Mouse (Mus musculus): ENCODE results near the gene Ccdc71. TPM values are rescaled to one million over a fixed set of nuclear protein-coding genes. Genes with fewer than 3 reads are reported as not detected.

Ccdc71 gene
- polyA plus RNA-seq, 1 experiment from 2014 or later, result 55.7 TPM

DNA sequence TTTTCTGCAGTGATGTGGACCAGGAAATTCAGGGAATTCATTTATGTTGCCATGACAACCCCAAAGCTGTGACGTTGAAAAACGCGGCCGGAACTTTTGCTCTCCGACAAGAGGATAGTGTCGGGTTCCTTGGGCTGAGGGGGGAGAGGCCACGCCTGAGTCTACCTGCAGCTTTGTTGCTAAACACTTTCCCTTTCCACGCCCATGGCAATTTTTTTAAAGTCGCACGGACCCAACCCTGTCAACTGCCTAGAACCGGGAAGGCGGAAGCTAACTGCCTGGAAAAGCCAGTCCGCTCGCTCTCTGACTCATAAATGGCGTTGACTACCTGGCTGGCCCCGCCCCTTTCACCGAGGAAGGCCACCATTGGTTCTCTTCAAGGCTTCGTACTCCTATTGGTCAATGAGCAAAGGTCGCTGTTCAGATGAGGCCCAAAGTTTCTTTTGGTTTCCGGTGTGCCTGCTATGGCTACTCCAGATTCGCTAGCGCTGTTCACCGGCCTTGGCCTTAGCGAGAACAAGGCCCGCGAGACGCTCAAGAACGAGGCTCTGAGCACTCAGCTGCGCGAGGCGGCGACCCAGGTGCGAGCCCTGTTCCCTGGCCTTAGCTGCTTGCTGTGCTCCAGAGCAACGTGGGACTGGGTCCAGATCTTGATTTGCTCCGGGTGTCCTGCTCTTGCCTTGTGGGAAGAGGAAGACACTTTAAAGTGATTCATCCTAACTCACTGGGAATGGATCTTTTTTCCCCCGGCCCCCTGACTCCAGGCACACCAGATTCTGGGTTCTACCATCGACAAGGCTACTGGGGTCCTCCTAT lies 47.5 kb downstream of the Ccdc71 start, which contains the start of gene Qars:
Gene Qars (plus strand): TSS at position 88 of the 816 bp plus-strand sequence.
- peak within 1 kb of the TSS; percentile 88 for H3K4me2 ChIP-seq (ENCODE audit: low read depth, low read length)
- no peaks in the 10 kb centered on the region for H3K27me3 ChIP-seq (ENCODE audit: control insufficient read depth, insufficient read depth, low read length)
- H3K4me3 ChIP-seq (replicated peaks; ENCODE audit: low read length), result peak within 1 kb of the TSS; percentile 74
- H3K9me3 ChIP-seq (replicated peaks; ENCODE audit: control insufficient read depth, low read length), result no peaks in the 10 kb centered on the region
- peak within 1 kb of the TSS; percentile 85 for H3K9ac ChIP-seq (ENCODE audit: low read length)
- peak within 1 kb of the TSS; percentile 87 for H3K27ac ChIP-seq (ENCODE audit: low read length)
- WGBS, result under 1% methylated on average over 37 of the region's 37 CpGs
- ATAC-seq (ENCODE audit: insufficient read depth, low FRiP score), result peak; percentile 97
- H3K4me1 ChIP-seq (ENCODE audit: control insufficient read depth, insufficient read depth, low read length), result peaks cover 7% of the 10 kb centered on the region; the same call in 1 of the 2 replicates
- 0 out of 2 replicates have a peak, but pooled peaks cover 7% of the 10 kb centered on the region for H3K36me3 ChIP-seq (ENCODE audit: control insufficient read depth, insufficient read depth, low read length)

- WGBS, result 87% methylated on average over 7 of the region's 7 CpGs
Observed at GRCm38 (mm10) chr9:108508776-108509175, 48.4 kb downstream of the Ccdc71 start.

More at GRCm38 (mm10) chr9:108508776-108509175, 48.4 kb downstream of the Ccdc71 start:
- H3K27ac ChIP-seq (ENCODE audit: low read length), result no peak overlapping the region
- peak overlapping the region; percentile 85 for H3K9ac ChIP-seq (ENCODE audit: low read length)
- no peaks in the 10 kb centered on the region for H3K9me3 ChIP-seq (replicated peaks; ENCODE audit: control insufficient read depth, low read length)
- peaks cover 7% of the 10 kb centered on the region; the same call in 1 of the 2 replicates for H3K4me1 ChIP-seq (ENCODE audit: control insufficient read depth, insufficient read depth, low read length)
- H3K36me3 ChIP-seq (ENCODE audit: control insufficient read depth, insufficient read depth, low read length), result peaks cover 7% of the 10 kb centered on the region; the same call in 1 of the 2 replicates
- peak overlapping the region; percentile 88 for H3K4me2 ChIP-seq (ENCODE audit: low read depth, low read length)
- H3K27me3 ChIP-seq (ENCODE audit: control insufficient read depth, insufficient read depth, low read length), result no peaks in the 10 kb centered on the region
- no peak for ATAC-seq (ENCODE audit: insufficient read depth, low FRiP score)
- peak overlapping the region; percentile 74 for H3K4me3 ChIP-seq (replicated peaks; ENCODE audit: low read length)

Other genes starting within 250 kb of the Ccdc71 start
- gene Dag1, start 196.6 kb upstream of the Ccdc71 start, polyA plus RNA-seq (2015; fragmentation: Nextera tagmentation; extraction: Ambion mirVana), result 90.8 and 91.8 TPM in 2 replicates
- 33.1 and 36.1 TPM in 2 replicates for gene Nicn1, start 170.1 kb upstream of the Ccdc71 start, polyA plus RNA-seq (2015; fragmentation: Nextera tagmentation; extraction: Ambion mirVana)
- 18.8 and 21.6 TPM in 2 replicates for gene Amt, start 163.7 kb upstream of the Ccdc71 start, polyA plus RNA-seq (2015; fragmentation: Nextera tagmentation; extraction: Ambion mirVana)
- 493 and 511 TPM in 2 replicates for gene Rhoa, start 154.4 kb upstream of the Ccdc71 start, polyA plus RNA-seq (2015; fragmentation: Nextera tagmentation; extraction: Ambion mirVana)
- gene Tcta, start 154.4 kb upstream of the Ccdc71 start, polyA plus RNA-seq (2015; fragmentation: Nextera tagmentation; extraction: Ambion mirVana), result 46.8 and 46.9 TPM in 2 replicates
- 1,034 and 1,067 TPM in 2 replicates for gene Gpx1, start 121.6 kb upstream of the Ccdc71 start, polyA plus RNA-seq (2015; fragmentation: Nextera tagmentation; extraction: Ambion mirVana)
- gene Usp4, start 112.7 kb upstream of the Ccdc71 start, polyA plus RNA-seq (2015; fragmentation: Nextera tagmentation; extraction: Ambion mirVana), result 92.7 and 113 TPM in 2 replicates
- 0.50 and 0.70 TPM in 2 replicates for gene 1700102P08Rik, start 67.7 kb upstream of the Ccdc71 start, polyA plus RNA-seq (2015; fragmentation: Nextera tagmentation; extraction: Ambion mirVana)
- 1.3 and 1.9 TPM in 2 replicates for gene Ccdc36, start 32.0 kb upstream of the Ccdc71 start, polyA plus RNA-seq (2015; fragmentation: Nextera tagmentation; extraction: Ambion mirVana)
- gene BC048562, start 24.0 kb upstream of the Ccdc71 start, polyA plus RNA-seq (2015; fragmentation: Nextera tagmentation; extraction: Ambion mirVana), result not detected in 2 replicates
- 63.4 and 67.5 TPM in 2 replicates for gene Klhdc8b, start 1.1 kb downstream of the Ccdc71 start, polyA plus RNA-seq (2015; fragmentation: Nextera tagmentation; extraction: Ambion mirVana)
- 61.4 and 68.7 TPM in 2 replicates for gene Lamb2, start 19.2 kb downstream of the Ccdc71 start, polyA plus RNA-seq (2015; fragmentation: Nextera tagmentation; extraction: Ambion mirVana)
- 41.1 and 49.5 TPM in 2 replicates for gene Usp19, start 30.1 kb downstream of the Ccdc71 start, polyA plus RNA-seq (2015; fragmentation: Nextera tagmentation; extraction: Ambion mirVana)
- gene Qars, start 47.2 kb downstream of the Ccdc71 start, polyA plus RNA-seq (2015; fragmentation: Nextera tagmentation; extraction: Ambion mirVana), result 106 and 127 TPM in 2 replicates
- 95.4 and 97.1 TPM in 2 replicates for gene Qrich1, start 56.3 kb downstream of the Ccdc71 start, polyA plus RNA-seq (2015; fragmentation: Nextera tagmentation; extraction: Ambion mirVana)
- gene Impdh2, start 99.8 kb downstream of the Ccdc71 start, polyA plus RNA-seq (2015; fragmentation: Nextera tagmentation; extraction: Ambion mirVana), result 134 and 147 TPM in 2 replicates
- gene Ndufaf3, start 106.9 kb downstream of the Ccdc71 start, polyA plus RNA-seq (2015; fragmentation: Nextera tagmentation; extraction: Ambion mirVana), result 27.9 and 38.5 TPM in 2 replicates
- gene Dalrd3, start 109.4 kb downstream of the Ccdc71 start, polyA plus RNA-seq (2015; fragmentation: Nextera tagmentation; extraction: Ambion mirVana), result 112 and 137 TPM in 2 replicates
- gene Wdr6, start 118.2 kb downstream of the Ccdc71 start, polyA plus RNA-seq (2015; fragmentation: Nextera tagmentation; extraction: Ambion mirVana), result 82.0 and 86.6 TPM in 2 replicates
- gene P4htm, start 137.1 kb downstream of the Ccdc71 start, polyA plus RNA-seq (2015; fragmentation: Nextera tagmentation; extraction: Ambion mirVana), result 5.6 and 7.9 TPM in 2 replicates
- 45.5 and 50.8 TPM in 2 replicates for gene Arih2, start 188.9 kb downstream of the Ccdc71 start, polyA plus RNA-seq (2015; fragmentation: Nextera tagmentation; extraction: Ambion mirVana)
- 47.7 and 47.8 TPM in 2 replicates for gene Slc25a20, start 201.6 kb downstream of the Ccdc71 start, polyA plus RNA-seq (2015; fragmentation: Nextera tagmentation; extraction: Ambion mirVana)
- gene Prkar2a, start 228.8 kb downstream of the Ccdc71 start, polyA plus RNA-seq (2015; fragmentation: Nextera tagmentation; extraction: Ambion mirVana), result 19.7 and 23.4 TPM in 2 replicates